Mouse (Mus musculus) gastrocnemius, postnatal 36 days (tissue): ENCODE measurements around the gene Ccdc162. TPM values are rescaled to one million over a fixed set of nuclear protein-coding genes. Genes with fewer than 3 reads are reported as not detected.

Source experiments
- DNase-seq, 2 experiments: peaks; one replicate each; pipeline ENCODE4 v3.0.0; 2022
- intact Hi-C: fragments of 180-260 bp; cut with DNase I; formaldehyde crosslinking; loops from one replicate; pipeline ENCODE4 v1.15.1; 2025
- total RNA-seq, 2 experiments: library from RNA; stranded (reverse); gene quantifications; 2 replicates each; pipeline ENCODE4 v1.2.3; 2021

Gene Ccdc162
- total RNA-seq, 2 experiments from 2014 or later: 0.46 to 0.62 TPM

DNA sequence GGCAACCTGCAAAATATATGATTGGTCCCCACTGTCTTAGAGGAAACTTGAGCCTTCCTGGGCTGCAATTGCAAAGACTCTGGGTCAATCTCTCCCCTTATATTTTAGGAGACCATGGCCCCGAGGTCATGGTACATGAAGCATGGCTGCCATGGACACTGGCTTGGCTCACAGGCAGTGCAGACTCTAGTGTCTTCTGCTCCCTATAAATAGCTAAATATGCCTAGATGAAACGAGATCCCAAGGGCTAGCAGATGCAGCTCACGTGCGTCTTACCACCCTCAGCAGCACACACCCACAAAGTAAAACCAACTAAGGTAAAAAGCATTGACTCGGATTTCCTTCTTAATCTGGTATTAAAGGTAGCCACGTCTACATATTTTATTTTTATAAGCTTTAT, 133.1 kb downstream of the Ccdc162 start:
- intact Hi-C loops: no loop called here
- no peak for DNase-seq

DNA sequence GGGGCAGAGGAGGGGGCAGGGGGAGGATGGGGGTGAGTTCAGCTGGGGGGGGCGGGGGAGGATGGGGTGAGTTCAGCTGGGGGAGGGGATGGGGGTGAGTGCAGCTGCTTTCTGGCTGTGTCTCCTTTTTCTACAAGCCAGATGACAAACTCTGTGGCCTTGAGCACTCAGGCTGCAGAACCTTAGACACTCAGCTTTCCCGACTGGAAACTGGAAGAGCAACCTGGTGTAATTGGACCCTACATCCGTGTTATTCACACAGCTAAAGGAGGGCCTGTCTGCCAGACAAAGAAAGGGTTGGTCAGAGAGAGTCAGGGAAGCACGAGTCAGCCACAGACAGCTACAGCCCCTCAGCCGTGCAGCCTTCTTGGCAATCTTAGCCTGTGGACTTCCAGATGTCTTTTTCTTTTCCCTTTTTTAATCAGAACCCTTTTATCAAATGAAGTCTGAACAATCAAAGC, 133.5 kb downstream of the Ccdc162 start:
- DNase-seq: no peak
- intact Hi-C loops: no loop called here

DNA sequence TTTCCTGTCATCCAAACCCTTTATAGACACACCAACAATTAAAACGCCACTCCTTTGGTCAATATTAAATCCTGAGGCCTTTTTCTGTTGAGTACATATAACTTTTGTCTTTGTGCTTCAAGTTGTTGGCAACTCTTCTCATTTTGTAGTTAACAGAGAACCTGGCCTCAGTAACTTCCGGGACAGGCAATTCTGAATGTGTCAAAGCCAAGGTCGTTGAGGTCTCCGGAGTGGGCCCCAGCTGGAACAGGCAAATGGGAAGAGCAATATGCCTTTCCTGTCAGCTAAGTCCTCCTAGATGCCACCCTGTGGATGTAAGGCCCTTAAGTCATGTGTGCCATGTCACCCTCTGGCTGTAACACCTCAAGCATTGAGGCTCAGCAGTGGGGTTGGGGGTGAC, 136.0 kb downstream of the Ccdc162 start:
- no peak for DNase-seq
- intact Hi-C loops: no loop called here

DNA sequence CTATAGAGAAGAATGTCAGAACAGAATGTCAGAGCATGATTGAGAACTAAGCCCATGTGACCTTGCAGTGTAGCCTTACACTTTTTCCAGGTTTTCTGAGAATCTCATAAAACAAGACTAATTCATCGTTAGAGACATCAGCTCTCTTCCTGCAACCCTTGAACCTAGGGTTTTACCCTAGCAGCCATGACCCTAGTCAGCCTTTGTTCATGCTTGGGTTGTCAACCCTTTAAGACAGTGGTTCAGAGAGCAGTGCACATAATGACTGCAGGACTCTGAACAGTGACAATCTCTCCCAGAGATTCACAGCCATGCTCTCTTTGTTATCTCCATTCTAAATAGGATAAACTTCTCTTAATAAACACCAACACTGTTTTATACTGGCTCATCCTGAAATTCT, 137.9 kb downstream of the Ccdc162 start:
- intact Hi-C loops: no loop called here
- DNase-seq: no peak

DNA sequence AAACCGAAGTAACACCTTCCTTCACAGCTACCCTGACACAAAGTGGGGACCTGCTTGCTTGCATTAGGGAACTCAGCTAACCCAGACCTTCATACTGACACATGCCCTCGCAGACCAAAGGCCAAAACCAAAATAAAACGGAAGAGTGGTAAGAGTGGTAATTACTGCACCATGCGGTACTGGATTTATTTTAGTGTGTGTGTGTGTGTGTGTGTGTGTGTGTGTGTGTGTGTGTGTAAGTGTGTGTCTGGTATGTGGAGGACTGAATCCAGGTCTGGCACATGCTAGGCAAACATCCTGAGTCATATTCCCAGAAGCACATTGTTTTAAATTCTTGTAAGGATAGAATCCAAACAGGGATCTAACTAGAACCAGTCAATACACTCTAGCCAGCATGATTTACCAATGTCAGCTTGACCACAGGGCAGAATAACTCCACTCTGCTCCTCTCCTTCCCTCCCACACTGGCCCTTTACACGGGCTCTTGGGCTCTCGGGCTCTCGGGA, 140.1 kb downstream of the Ccdc162 start:
- DNase-seq: no peak
- intact Hi-C loops: no loop called here

DNA sequence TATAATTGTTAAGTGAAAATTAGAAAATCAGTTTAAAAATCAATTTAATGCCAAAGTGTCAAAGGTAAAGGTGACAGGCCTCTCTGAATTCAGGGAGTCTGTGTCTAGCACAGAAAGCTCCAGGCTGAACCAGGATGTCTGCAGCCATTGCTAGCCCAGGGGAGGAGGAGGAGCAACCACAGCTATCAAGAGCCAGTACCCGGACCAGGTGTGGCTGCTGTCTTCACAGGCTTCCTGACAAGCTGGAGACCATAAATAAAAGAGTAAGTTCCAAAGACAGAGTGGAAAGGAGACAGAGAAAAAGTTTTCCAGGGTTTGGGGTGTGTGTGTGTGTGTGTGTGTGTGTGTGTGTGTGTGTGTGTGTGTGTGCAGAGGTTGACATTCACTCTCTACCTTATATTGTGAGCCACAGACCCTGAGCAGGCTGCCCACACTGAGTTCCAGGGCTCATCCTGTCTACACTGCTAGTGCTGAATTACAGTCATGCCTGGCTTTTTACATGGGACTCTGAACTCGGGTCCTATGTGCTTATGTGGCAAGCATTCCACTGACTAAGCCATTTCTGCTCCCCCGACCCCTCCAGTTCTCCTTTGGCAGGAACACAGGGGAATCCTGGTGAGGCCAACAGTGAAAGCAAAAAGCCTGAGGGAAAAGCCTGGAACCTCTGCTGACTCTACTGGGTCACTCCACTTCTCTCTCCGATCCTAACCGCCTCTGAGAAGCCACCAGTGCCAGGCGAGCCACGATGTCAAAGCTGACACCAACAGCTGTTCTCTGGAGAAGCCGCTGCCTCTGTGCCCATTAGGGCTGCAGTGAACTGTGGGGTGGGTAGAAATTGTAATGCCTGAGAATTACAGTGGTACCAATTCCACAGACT, 140.7 kb downstream of the Ccdc162 start:
- intact Hi-C loops: no loop called here
- no peak for DNase-seq

DNA sequence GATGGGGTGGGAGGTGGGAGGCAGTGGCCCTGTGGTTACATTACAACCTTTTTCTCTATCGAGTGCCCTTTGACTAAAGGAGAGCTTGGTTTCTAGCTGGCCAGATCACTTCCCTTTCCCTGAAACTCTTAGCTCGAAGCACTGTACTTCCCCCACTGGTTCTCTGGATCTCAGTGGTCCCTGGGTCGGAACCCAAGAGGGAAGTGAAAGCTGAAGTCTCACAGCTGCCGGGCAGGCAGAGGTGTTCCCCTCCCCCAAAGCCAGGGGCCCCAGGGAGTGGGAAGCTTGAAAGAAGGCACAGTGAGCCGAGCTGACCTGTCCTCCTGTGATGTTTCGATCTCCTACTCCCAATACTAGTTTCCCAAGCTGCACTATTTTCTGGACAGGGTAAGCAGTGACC, 143.2 kb downstream of the Ccdc162 start:
- no peak for DNase-seq
- intact Hi-C loops: no loop called here

DNA sequence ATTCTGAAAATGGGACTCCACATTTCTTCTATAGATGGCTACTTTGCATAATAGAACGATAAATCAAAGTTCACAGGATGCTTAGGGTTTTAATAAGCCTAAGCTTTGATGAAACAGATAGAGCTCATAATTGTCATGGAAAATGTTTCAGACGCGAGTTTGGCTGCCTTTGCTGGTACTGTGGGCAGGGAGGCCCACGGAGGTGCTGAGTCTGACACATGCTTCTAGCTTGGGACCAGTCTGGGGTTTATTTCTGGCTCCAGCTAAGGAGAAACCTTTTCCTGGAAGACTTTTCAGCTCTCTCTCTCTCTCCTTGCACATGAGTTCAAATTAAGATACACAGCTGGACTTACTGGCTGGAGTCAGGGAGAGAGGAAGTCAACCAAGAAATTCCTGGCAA, 144.2 kb downstream of the Ccdc162 start:
- no peak for DNase-seq
- intact Hi-C loops: no loop called here

DNA sequence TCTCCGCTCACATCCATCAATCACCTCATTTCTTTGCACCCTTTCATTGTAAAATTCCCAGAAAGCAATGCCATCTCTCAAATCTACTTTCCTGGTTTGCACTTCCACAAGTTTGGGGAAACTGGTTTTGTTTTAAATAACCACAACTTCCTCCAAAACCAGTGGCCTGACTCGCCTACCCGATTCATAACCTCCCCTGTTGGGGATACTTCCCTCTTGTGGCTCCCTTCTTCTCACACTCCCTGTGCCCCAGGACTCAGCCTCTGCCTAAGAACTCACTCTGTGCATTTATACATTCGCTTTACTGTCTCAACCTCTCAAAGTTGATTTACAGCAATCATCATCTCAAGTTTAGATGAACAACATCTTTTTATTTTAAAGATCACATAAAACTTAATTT, 145.4 kb downstream of the Ccdc162 start:
- intact Hi-C loops: no loop called here
- no peak for DNase-seq

DNA sequence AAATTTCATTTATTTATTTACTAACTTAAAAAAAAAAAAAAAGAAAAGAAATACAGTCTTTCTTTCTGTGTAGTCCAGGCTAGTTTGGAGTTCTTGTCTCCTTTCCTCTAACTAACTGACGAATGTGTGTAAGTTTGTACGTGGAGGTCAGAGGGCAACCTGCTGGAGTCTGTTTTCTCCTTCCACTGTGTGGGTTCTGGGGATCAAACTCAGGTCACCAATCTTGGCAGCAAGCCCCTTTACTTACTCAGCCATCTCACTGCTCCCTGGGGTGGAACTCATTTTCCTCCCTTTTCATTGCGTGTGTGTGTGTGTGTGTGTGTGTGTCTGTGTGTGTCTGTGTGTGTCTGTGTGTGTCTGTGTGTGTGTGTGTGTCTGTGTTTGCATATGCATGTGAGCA, 148.1 kb downstream of the Ccdc162 start:
- DNase-seq: no peak
- intact Hi-C loops: no loop called here

DNA sequence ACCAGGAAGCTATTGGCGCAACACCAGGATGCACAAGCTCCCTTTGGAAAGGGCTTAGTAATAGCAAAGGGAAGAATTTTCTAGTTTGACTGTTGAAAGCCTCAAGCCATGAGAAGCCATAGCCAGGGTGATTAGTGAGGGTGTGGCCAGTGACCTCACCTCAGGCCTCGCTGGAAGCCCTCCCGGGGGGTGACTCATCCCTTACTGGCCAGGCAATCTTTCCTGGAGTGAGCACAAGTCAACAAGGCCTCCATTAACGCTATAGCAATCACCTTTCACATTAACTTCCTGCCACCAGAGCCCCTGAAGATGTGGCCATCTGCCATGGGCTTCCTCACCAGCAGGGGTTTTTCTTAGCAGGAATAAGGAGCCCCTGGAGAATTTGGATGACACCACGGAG, 151.3 kb downstream of the Ccdc162 start:
- intact Hi-C loops: no loop called here
- peak; percentile 49 to 69 for DNase-seq

DNA sequence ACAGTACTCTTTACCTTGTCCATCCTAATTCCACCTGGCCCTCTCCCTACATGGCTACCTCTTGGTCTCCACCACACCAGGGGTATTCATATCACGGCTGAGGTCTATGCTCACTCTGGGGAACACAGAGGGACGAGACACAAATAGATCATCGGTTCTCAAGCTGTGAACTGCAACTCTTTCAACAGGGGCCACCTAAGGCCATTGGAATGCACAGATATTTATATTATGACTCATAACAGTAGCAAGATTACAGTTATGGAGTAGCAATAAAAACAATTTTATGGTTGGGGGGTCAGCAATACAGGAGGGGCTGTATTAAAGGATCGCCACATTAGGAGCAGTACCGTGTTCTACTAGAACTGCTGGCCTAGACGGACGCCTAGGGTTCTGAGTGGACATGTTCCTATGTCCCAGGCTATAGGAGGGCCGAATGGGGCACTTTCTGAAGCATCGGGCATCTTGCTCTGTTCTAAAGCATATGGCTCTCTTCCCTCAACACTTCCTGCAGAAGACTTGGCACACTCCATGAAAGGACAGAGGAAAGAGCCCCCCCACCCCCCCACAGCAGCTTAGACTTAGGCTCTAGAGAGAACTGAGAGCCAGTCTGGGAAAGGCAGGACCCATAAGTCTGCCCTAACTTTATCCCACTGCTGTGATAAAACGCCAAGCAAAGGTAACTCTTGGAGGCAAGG, 154.6 kb downstream of the Ccdc162 start:
- no peak for DNase-seq
- intact Hi-C loops: no loop called here

DNA sequence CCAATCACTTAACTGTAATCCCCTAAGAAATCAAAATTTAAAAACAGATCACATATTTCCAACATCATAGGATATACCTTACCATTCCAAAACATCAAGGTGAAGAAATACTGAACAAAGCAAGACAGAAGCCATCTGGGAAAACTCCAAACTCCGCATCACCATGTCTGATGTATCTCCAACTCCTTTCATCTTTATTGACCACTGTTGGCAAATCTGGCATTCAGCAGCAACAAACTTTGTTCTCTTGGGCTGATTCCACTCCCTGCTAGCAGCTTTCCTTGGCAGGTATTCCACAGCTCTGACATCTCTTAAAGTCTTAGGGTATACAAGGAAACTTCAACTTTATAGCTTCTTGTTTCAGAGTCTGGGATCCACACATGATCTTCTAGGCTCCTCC, 158.0 kb downstream of the Ccdc162 start:
- intact Hi-C loops: no loop called here

DNA sequence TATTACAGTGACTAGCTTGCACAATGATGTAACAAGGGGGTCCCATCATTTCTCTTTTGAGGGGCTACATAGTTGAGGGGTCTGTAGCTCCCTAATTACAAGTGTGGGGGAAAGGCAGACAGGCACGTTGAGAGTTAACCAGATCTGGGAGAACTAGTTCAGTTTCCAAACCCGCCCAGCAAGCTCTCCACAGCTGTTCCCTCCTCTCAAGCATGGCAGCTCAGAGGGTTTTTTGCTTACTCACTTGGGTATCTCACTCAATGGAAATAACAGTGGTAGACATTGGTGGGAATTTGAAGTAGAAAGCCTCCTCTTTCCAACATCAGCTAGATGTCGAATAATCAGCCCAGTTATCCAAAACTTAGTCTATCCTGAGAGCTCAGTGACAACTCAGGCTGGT, 161.4 kb downstream of the Ccdc162 start:
- DNase-seq: no peak
- intact Hi-C loops: no loop called here

More for the DNA sequence above, 158.0 kb downstream of the Ccdc162 start:
- no peak for DNase-seq

DNA sequence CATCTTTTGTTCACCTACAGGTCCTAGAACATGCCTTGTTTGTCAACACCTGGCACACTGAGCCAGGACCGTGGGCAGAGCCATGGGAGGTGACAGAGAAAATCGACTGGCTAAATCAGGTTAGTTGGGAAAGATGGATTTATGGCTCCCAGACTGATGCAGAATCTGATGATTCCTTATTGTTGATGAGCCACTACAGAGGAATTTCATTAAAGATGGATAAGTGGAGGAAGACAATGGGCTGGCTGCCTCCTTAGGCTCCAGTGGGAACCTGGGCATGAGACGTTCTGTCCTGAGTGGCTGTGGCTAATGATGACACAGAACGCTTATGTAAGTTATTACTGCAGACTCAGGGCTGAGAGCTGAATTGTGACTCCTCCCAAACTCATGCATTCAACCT, 162.7 kb downstream of the Ccdc162 start:
- intact Hi-C loops: no loop called here
- no peak for DNase-seq

DNA sequence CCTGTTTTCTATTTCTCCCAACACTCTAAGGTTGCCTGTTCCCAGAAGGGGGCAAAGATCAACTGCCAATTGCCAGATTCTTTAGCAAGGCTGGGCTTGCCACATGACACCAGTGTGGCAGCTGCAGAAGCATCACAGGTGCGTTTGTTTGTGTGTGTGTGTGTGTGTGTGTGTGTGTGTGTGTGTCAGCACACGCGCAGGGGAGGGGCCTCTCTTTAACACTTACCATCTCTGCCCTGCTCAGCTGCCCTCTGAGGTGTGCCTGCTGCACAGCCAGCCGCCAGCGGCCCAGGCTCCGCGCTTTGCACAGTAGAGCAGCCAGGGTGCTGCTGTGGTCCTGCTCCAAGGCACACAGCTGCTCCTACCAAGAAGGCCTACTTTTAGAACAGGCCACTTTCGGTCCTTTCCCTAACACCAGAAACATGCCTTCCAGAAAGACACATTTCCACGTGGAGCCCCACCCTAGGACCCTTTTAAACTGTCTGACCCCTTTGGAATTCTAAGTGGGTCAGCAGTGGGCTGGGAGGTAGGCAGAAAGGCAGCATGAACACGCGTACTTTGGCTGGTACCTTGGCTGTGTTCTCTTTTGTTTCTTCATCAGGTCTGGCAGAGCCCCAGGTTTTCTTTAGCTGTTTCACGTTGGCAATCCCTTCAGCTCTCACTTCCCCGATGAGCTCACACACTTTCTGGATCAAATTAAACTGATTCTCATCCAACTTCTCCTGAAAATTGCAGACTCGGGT, 163.4 kb downstream of the Ccdc162 start:
- peak; percentile 35 to 46 for DNase-seq
- intact Hi-C loops: no loop called here

DNA sequence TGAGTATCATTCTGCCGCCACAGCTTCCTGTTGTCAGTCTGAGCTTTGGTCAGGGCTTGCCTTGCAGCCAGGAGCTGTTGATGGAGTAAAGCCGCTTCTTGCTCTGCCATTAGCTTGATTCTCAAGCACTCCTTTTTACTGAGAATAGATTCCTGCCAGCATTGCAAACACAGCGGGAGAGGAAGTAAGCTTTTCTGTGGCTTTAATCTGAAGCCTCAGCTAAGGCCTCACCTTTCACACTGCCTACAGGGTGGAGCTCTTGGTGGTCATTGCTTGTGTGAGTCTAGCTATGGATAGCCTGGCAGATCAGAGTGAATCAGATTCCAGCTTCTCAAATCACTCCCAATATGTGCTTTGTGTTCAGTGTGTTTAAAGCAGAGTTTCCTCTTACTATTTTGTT, 164.1 kb downstream of the Ccdc162 start:
- intact Hi-C loops: no loop called here
- DNase-seq: no peak

DNA sequence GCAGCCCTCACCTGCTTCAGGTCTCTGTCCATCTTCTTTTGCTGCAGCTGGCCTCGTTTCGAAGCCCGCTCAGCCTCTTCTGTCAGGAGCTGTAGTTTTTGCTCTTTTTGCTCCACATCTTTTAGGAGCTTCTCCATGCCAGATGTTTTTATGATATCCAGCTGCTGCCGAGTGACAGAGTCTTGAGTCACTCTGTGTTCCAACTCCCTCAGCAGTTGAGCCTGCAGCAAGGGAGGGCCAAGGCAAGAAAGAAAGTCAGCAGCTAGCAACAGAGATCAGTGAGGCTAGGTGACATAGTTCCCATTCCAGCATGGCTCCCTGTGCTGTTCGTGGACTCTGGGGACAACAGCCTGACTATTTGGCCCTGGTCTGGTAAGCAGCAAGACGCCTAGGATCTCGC, 165.7 kb downstream of the Ccdc162 start:
- intact Hi-C loops: no loop called here
- DNase-seq: no peak

DNA sequence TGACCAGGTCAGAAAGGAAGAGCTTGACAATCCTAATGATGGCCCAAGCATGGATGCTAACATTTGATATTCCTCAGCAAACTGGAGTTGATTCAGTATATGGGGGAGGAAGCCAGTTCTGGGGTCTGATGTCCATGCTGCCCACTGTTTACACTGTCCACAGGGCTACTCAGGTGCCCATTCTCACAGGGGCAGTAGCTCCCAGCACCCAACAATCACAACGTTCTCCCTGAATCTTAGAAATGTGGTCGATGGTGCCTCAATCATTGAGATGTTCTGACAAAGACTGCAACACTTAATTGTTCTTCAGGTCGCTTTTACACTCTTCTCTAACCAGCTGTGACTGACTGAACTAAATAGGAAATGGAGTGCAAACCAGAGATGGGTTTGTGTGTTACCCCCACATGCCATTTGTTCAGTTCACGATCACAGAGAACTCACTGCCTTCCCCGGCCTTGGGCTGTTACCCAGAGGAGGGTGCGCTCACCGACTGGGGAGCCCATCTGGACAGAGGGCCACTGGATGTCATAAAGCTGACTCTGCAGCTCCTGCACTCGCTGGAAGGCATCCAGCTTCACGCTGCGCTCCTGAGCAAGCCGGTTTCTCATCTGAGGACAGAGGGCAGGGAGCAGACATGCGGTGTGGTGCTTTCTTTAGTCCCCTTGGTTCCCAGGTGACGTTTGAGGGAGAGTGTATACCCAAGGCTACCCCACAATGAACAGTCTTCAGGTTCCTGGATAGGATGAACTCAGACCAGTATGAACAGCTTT, 169.9 kb downstream of the Ccdc162 start:
- no peak for DNase-seq
- intact Hi-C loops: no loop called here

DNA sequence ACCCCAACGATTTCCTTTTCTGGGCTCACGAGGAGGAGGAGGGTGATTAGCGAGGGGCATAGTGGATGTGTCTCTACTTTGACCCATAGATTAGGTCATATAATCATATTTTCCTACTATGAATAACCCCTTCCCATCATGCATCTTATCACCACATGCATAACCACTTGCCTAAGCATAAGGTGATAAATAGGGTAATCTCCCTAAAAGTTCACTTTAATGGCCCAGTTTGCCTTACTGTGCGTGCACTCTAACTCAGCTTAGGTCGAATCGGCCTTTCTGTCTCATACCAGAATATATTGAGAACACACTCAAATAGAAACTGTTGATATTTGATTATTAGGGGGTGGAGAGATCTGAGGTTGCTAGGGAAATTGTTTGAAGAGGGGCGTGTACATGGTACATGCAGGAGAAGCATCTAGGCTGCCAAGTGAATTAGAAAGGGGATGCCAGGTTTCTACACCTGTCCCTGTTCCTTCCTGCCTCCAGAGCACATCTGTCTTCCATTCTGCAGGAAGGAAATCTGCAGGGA, 171.1 kb downstream of the Ccdc162 start:
- DNase-seq: no peak
- intact Hi-C loops: no loop called here
